Comparison of ENCODE assay signal across 17 mouse cellular contexts in the genomic region with DNA sequence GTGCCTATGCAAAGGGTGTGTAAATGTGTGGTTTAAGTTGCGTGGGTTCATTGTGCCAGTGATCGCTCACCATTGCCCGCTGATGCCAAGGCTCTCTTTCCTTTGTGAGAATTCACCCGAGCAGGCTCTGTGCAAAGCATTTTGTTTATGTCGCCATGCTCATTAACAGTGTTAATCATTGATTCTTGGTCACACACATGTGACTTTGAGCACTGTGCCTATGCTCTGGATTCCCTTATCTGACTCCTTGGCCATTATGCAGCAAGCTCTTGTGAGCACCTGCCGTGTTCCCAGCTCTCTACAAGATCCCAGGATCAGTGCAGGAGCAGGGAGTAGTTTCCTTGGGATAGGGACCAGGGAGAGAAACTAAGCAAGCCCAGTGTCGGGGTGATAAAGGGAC.
"Had no signal": no experiment of that assay in that cellular context is flagged by ENCODE, and none has a peak within 500 bp of the region (broad histone marks: within the 10 kb centered on the region; RNA-seq: fewer than 3 reads in every experiment).

No protein-coding gene starts in this region.

- H3K9ac ChIP-seq: hindbrain, embryonic 14.5 days; limb, embryonic 12.5 days; liver, embryonic 13.5 days; liver, postnatal 0 days; lung, embryonic 15.5 days; midbrain, embryonic 15.5 days; neural tube, embryonic 12.5 days had no signal

- H3K9me3 ChIP-seq: limb, embryonic 12.5 days; liver, embryonic 13.5 days; lung, embryonic 15.5 days; megakaryocyte, embryonic 14.5 days; midbrain, embryonic 15.5 days; neural tube, embryonic 12.5 days had no signal

- H3K4me3 ChIP-seq: limb, embryonic 12.5 days; liver, embryonic 13.5 days; lung, embryonic 15.5 days; megakaryocyte, embryonic 14.5 days; midbrain, embryonic 15.5 days; neural tube, embryonic 12.5 days had no signal

- H3K27ac ChIP-seq: hindbrain, embryonic 14.5 days; limb, embryonic 12.5 days; liver, embryonic 13.5 days; lung, embryonic 15.5 days; macrophage; midbrain, embryonic 15.5 days; neural tube, embryonic 12.5 days had no signal

- DNase-seq: layer of hippocampus, postnatal 36 days; liver; liver, embryonic 13.5 days; liver, postnatal 0 days; lung, postnatal 14 days; retina, postnatal 1 day; right cerebral cortex, postnatal 14 days; thymus, adult 2 months; thymus, postnatal 25 days had no signal

- H3K36me3 ChIP-seq: limb, embryonic 12.5 days; liver, embryonic 13.5 days; lung, embryonic 15.5 days; midbrain, embryonic 15.5 days; neural tube, embryonic 12.5 days had no signal

- H3K27me3 ChIP-seq: limb, embryonic 12.5 days; liver, embryonic 13.5 days; lung, embryonic 15.5 days; megakaryocyte, embryonic 14.5 days; midbrain, embryonic 15.5 days; neural tube, embryonic 12.5 days had no signal

- ATAC-seq: liver, postnatal 0 days; midbrain, embryonic 15.5 days had no signal

- H3K4me2 ChIP-seq: hindbrain, embryonic 14.5 days; limb, embryonic 12.5 days; liver, embryonic 13.5 days; lung, embryonic 15.5 days; midbrain, embryonic 11.5 days; midbrain, embryonic 15.5 days; neural tube, embryonic 12.5 days had no signal
